Mouse (Mus musculus) forebrain, embryonic 13.5 days (tissue): ENCODE measurements around the gene Ren1. TPM values are rescaled to one million over a fixed set of nuclear protein-coding genes. Genes with fewer than 3 reads are reported as not detected.

Source experiments
- ATAC-seq: fragments of 200-750 bp; cut with Nextera tagmentation; 2 replicates; pipeline ENCODE4 v1.8.0; 2017
- H3K27ac ChIP-seq: fragments of 300-500 bp; sonication (generic); 2 replicates; pipeline ENCODE4 v1.5.1; 2015; ENCODE audit warnings: inconsistent platforms, mild to moderate bottlenecking, moderate library complexity
- H3K27me3 ChIP-seq: fragments of 300-500 bp; sonication (generic); 2 replicates; pipeline ENCODE4 v1.6.1; 2015; ENCODE audit warnings: mild to moderate bottlenecking, inconsistent platforms
- H3K36me3 ChIP-seq: fragments of 300-500 bp; sonication (generic); 2 replicates; pipeline ENCODE4 v1.6.1; 2015; ENCODE audit warnings: mild to moderate bottlenecking, inconsistent platforms; ENCODE audit not compliant: poor library complexity, severe bottlenecking
- H3K4me1 ChIP-seq: fragments of 300-500 bp; sonication (generic); 2 replicates; pipeline ENCODE4 v1.6.1; 2015; ENCODE audit warnings: inconsistent platforms
- H3K4me2 ChIP-seq: fragments of 300-500 bp; sonication (generic); 2 replicates; pipeline ENCODE4 v1.6.1; 2015; ENCODE audit warnings: inconsistent platforms, mild to moderate bottlenecking, moderate library complexity
- H3K4me3 ChIP-seq: fragments of 300-500 bp; sonication (generic); 2 replicates; pipeline ENCODE4 v1.5.1; 2015; ENCODE audit warnings: mild to moderate bottlenecking, inconsistent platforms
- H3K9ac ChIP-seq: fragments of 300-500 bp; sonication (generic); 2 replicates; pipeline ENCODE4 v1.6.1; 2015; ENCODE audit warnings: mild to moderate bottlenecking, inconsistent platforms
- H3K9me3 ChIP-seq: fragments of 300-500 bp; sonication (generic); replicated peaks from 2 replicates; pipeline ENCODE4 v1.6.1; 2016; ENCODE audit warnings: inconsistent platforms
- WGBS: fragments of 180-500 bp; shearing (Covaris S2); methylation state at CpG from one replicate; pipeline ENCODE4 v1.1.7; 2015; 5-methylcytosine and 5-hydroxymethylcytosine counted together
- polyA plus RNA-seq: library from polyadenylated mRNA; unstranded; fragments of >200 nt; fragmentation: Nextera tagmentation; extraction: Ambion mirVana; gene quantifications from 2 replicates; pipeline ENCODE4 v1.2.1, GENCODE M21; 2015

The Ren1 gene
- polyA plus RNA-seq, 1 experiment from 2014 or later, result not detected

DNA sequence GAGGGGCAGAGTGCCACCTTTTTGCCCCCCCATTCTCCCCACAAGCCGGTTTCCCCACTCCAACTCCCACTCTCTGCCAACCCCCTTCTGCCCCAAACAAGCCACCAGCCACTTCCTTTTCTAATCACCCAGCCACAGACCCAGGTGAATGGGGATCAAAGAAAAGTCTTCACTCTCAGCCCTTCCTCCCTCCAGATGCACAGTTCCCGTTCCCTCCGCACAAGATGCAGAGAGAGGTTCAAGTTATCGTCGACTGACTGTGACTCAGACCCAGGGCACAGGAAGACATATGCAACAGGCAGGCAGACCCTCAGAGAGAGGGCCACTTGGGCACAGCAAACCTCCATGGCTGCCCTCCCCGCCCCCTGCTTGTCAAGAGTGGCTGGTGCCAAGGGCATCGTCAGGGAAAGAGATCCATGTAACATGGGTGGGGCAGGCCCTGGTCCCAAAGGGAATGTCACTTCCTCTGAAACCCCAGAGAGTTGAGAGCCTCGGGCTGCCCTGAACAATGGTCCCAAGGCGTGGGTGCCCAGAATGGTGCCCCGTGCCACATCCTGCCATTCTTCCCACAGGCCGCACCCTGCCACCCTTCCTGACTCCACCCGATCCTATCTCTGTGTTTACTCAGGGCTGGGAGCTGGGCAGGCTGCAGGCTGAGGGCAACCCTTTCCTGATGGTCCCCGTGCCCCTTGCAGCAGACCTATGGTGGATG lies 49.9 kb downstream of the Ren1 start:
- Histone ChIP-seq H3K36me3 (no peaks in the 10 kb centered on the region), H3K4me2 (no peak overlapping the region), H3K9me3 (no peaks in the 10 kb centered on the region), H3K4me3 (no peak overlapping the region), H3K27ac (no peak overlapping the region), H3K27me3 (peaks cover 22% of the 10 kb centered on the region; the same call in 1 of the 2 replicates), H3K4me1 (peaks cover 17% of the 10 kb centered on the region), H3K9ac (no peak overlapping the region)
- no peak for ATAC-seq
- WGBS, result 87% methylated on average over 13 of the region's 13 CpGs

DNA sequence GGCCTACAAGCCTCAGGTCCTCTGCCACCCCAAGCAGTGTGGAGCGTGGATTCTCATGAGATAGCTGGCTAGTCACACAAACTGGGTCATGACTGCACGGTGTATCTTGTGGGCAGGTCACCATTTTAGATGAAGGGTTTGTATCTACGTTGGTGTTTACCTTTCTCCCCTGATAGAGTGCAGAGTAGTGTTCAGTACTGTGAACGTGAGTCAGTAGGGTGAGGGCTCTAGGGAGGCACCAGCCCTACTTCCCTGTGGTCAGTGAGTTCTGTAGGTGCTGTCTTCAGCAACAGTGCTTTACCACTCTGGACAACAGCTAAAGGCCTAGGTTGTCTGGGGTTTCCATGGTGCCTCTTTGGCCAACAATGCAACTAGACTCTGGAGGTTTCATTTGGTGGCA lies 53.7 kb downstream of the Ren1 start:
- Histone ChIP-seq H3K27ac (no peak overlapping the region), H3K9me3 (no peaks in the 10 kb centered on the region), H3K9ac (no peak overlapping the region), H3K27me3 (peaks cover 17% of the 10 kb centered on the region; the same call in 1 of the 2 replicates), H3K36me3 (no peaks in the 10 kb centered on the region), H3K4me2 (no peak overlapping the region), H3K4me3 (no peak overlapping the region), H3K4me1 (0 out of 2 replicates have a peak, but pooled peaks cover 4% of the 10 kb centered on the region)
- 96% methylated on average over 4 of the region's 4 CpGs for WGBS
- ATAC-seq, result no peak

DNA sequence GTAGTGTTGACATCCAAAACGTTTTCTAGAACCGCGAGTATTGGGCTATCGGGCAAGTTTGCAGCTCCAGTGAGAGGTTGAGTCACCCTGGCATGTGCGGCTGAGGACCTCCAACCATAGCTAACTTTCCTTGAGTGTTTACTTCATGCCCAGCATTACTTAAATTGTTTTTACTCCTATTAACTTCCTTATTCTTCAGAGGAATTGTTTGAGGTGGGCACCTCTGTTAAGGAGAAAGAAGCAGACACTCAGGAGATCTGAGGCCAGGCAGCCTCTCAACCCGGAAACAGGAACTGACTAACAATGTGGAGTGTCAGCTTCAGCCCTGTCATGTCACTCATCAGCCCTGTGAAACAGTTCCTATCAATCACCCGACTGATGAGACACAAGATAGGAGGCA lies 56.3 kb downstream of the Ren1 start:
- Histone ChIP-seq H3K9ac (no peak overlapping the region), H3K27me3 (no peaks in the 10 kb centered on the region), H3K27ac (no peak overlapping the region), H3K4me3 (no peak overlapping the region), H3K36me3 (no peaks in the 10 kb centered on the region), H3K4me2 (no peak overlapping the region), H3K4me1 (peaks cover 13% of the 10 kb centered on the region), H3K9me3 (no peaks in the 10 kb centered on the region)
- WGBS, result 90% methylated on average over 7 of the region's 7 CpGs
- no peak for ATAC-seq

DNA sequence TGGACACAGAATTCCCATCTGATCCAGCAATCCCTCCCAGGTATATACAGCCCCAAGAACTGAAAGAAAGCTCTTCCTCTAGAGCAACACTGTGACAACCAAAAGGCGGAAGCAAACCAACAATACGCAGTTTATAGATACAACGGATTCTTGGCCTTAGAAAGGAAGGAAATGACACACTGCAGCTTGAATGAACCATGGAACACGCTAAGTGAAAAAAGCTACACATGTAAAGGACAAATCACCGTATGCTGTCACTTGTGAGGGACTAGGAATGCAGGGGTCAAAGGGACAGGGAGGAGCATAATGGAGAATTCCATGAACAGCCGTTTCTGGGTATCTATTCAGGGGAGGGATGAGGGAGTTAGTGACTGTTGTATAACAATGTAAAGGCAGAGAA lies 57.1 kb downstream of the Ren1 start:
- Histone ChIP-seq H3K4me1 (peaks cover 17% of the 10 kb centered on the region), H3K36me3 (no peaks in the 10 kb centered on the region), H3K4me2 (no peak overlapping the region), H3K9me3 (no peaks in the 10 kb centered on the region), H3K27ac (no peak overlapping the region), H3K4me3 (no peak overlapping the region), H3K27me3 (no peaks in the 10 kb centered on the region), H3K9ac (no peak overlapping the region)
- WGBS, result 73% methylated on average over 6 of the region's 6 CpGs
- no peak for ATAC-seq

DNA sequence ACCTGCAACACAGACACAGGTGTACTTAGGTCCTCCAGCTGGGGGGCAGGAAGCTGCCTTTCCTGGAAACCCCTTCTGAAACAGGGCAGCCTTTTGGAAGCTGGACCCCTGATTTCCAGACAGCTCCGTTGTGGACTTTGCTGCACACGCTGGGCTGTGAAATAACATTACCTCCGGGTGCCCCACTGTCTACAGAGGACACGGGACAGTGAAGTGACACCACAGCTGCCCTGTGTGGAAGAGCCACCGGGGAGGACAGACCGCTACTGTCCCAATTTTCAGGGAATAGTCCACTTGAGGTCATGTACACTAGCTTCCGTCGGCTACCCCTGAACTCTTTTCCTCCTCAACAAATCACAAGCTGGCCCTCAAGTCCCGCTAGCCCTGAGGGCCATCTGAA lies 58.0 kb downstream of the Ren1 start:
- H3K9ac ChIP-seq, result no peak overlapping the region
- no peak overlapping the region for H3K4me3 ChIP-seq
- no peaks in the 10 kb centered on the region for H3K9me3 ChIP-seq
- WGBS, result 66% methylated on average over 9 of the region's 9 CpGs
- no peak overlapping the region for H3K27ac ChIP-seq
- H3K4me1 ChIP-seq, result peaks cover 17% of the 10 kb centered on the region
- no peaks in the 10 kb centered on the region for H3K36me3 ChIP-seq
- H3K27me3 ChIP-seq, result no peaks in the 10 kb centered on the region
- no peak for ATAC-seq
- H3K4me2 ChIP-seq, result no peak overlapping the region

DNA sequence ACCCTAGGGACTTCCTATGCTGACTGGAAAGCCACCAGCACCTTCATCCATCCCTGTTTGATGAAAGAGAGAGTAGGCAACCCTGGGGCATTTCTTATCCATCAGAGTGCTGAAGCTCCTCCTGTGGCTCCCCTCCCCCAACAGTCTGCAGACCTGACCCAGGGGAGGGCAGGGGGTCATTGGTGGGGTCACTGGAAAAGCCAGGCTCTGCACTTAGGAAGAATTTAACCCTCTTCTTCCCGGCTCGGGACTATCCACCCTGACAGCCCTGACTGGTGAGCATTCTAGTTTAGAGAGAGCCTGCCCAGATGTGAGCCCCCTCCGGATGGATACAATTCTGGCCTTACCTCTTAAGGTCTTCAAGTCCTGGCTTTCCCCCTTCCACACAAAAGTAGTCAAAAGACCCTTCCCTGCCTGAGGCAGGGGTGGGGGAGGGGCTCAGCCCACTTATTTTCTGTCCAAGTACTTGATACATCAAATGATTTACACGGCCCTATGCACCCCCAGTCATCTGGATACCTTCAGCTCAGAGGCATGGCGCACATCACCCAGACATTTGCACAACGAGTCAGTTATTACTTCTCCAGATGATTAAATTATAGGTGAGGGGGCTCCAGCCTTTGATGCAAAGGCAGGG lies 58.7 kb downstream of the Ren1 start:
- 19% methylated on average over 6 of the region's 6 CpGs for WGBS
- H3K9me3 ChIP-seq, result no peaks in the 10 kb centered on the region
- peaks cover 17% of the 10 kb centered on the region for H3K4me1 ChIP-seq
- no peak overlapping the region for H3K27ac ChIP-seq
- no peaks in the 10 kb centered on the region for H3K36me3 ChIP-seq
- no peaks in the 10 kb centered on the region for H3K27me3 ChIP-seq
- H3K4me3 ChIP-seq, result no peak overlapping the region
- ATAC-seq, result no peak
- H3K4me2 ChIP-seq, result no peak overlapping the region
- H3K9ac ChIP-seq, result no peak overlapping the region

DNA sequence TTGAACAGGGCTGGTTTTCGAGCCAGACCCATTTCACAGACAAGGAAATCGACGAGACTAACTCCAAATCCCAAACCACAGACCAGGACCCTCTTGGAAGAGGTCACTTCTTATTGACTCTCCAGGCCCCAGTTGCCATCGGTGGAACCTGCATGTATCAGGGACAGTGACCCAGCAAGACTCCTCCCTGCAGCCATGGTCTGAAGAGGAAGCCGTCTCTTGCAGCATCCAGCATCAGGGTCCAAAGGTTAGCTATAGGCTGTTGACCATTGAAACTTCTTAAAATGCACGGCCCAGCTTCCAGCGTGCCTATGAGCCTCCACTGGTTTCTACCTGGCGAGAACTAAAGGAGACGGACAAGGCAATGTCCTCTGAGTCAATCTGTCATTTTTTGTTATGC lies 59.5 kb downstream of the Ren1 start:
- Histone ChIP-seq H3K9ac (no peak overlapping the region), H3K4me2 (no peak overlapping the region), H3K4me1 (peaks cover 17% of the 10 kb centered on the region), H3K4me3 (no peak overlapping the region), H3K36me3 (no peaks in the 10 kb centered on the region), H3K27ac (no peak overlapping the region), H3K9me3 (no peaks in the 10 kb centered on the region), H3K27me3 (no peaks in the 10 kb centered on the region)
- no peak for ATAC-seq
- WGBS, result 79% methylated on average over 9 of the region's 9 CpGs

Other genes starting within 250 kb of the Ren1 start
- 34.8 and 38.6 TPM in 2 replicates for gene Ppp1r15b, start 219.4 kb upstream of the Ren1 start, polyA plus RNA-seq
- 13.5 and 14.9 TPM in 2 replicates for gene Plekha6, start 186.3 kb upstream of the Ren1 start, polyA plus RNA-seq
- not detected in 2 replicates for gene Golt1a, start 40.7 kb upstream of the Ren1 start, polyA plus RNA-seq
- gene Kiss1, start 28.6 kb upstream of the Ren1 start, polyA plus RNA-seq, result not detected in 2 replicates
- 2.9 TPM in 2 replicates for gene Etnk2, start 13.1 kb downstream of the Ren1 start, polyA plus RNA-seq
- 5.8 and 6.8 TPM in 2 replicates for gene Sox13, start 73.9 kb downstream of the Ren1 start, polyA plus RNA-seq